Mouse (Mus musculus) midbrain, embryonic 10.5 days (tissue): ENCODE data around the gene A730061H03Rik. TPM values are rescaled to one million over a fixed set of nuclear protein-coding genes. Genes with fewer than 3 reads are reported as not detected.

Experiments
- DNase-seq: peaks from one replicate; pipeline ENCODE4 v3.0.0-alpha.2; 2017; ENCODE audit warnings: low spot score
- H3K27ac ChIP-seq: fragments of 300-500 bp; sonication (generic); replicated peaks from 2 replicates; pipeline ENCODE4 v1.5.1; 2016; ENCODE audit warnings: mild to moderate bottlenecking
- H3K27me3 ChIP-seq: fragments of 300-500 bp; sonication (generic); 2 replicates; pipeline ENCODE4 v1.6.1; 2016; ENCODE audit warnings: low read depth, mild to moderate bottlenecking; ENCODE audit not compliant: poor library complexity, severe bottlenecking
- H3K36me3 ChIP-seq: fragments of 300-500 bp; sonication (generic); 2 replicates; pipeline ENCODE4 v1.6.1; 2016; ENCODE audit warnings: mild to moderate bottlenecking, moderate library complexity
- H3K4me1 ChIP-seq: fragments of 300-500 bp; sonication (generic); 2 replicates; pipeline ENCODE4 v1.6.1; 2016
- H3K4me3 ChIP-seq: fragments of 300-500 bp; sonication (generic); 2 replicates; pipeline ENCODE4 v1.5.1; 2016; ENCODE audit warnings: mild to moderate bottlenecking, moderate library complexity
- H3K9me3 ChIP-seq: fragments of 300-500 bp; sonication (generic); replicated peaks from 2 replicates; pipeline ENCODE4 v1.6.1; 2016; ENCODE audit warnings: mild to moderate bottlenecking
- WGBS: fragments of 180-500 bp; shearing (Covaris S2); methylation state at CpG from one replicate; pipeline ENCODE4 v1.1.7; 2016; 5-methylcytosine and 5-hydroxymethylcytosine counted together
- polyA plus RNA-seq: library from polyadenylated mRNA; unstranded; fragments of >200 nt; fragmentation: Nextera tagmentation; extraction: Ambion mirVana; gene quantifications from 2 replicates; pipeline ENCODE4 v1.2.1, GENCODE M21; 2016

The A730061H03Rik gene
- polyA plus RNA-seq, 1 experiment from 2014 or later: 0.30 TPM

GRCm38 (mm10) chr14:55577871-55578667 lies 17.9 kb upstream of the A730061H03Rik start, which contains the start of gene Psme1:
Psme1 (plus strand) TSS chr14:55578123.
- H3K9me3 ChIP-seq: no peaks in the 10 kb centered on the region
- peaks cover 20% of the 10 kb centered on the region for H3K4me1 ChIP-seq
- peaks cover 27% of the 10 kb centered on the region for H3K36me3 ChIP-seq
- peak within 1 kb of the TSS; percentile 64 for H3K4me3 ChIP-seq
- H3K27me3 ChIP-seq: no peaks in the 10 kb centered on the region
- peak; percentile 82 for DNase-seq
- WGBS: 1% methylated on average over 32 of the region's 32 CpGs
- H3K27ac ChIP-seq: peak within 1 kb of the TSS; percentile 87

- H3K4me1 ChIP-seq: peaks cover 20% of the 10 kb centered on the region
- DNase-seq: no peak
- 87% methylated on average over 16 of the region's 16 CpGs for WGBS
- H3K27me3 ChIP-seq: no peaks in the 10 kb centered on the region
- H3K9me3 ChIP-seq: no peaks in the 10 kb centered on the region
- peaks cover 18% of the 10 kb centered on the region for H3K36me3 ChIP-seq
- 0 out of 2 replicates have a peak overlapping the region, but pooled peaks have one; percentile 33 for H3K27ac ChIP-seq
- H3K4me3 ChIP-seq: no peak overlapping the region
These were observed 16.2 kb upstream of the A730061H03Rik start for GRCm38 (mm10) chr14:55576376-55576775.

GRCm38 (mm10) chr14:55575711-55576110 lies 15.5 kb upstream of the A730061H03Rik start:
- no peaks in the 10 kb centered on the region for H3K9me3 ChIP-seq
- no peak for DNase-seq
- no peaks in the 10 kb centered on the region for H3K27me3 ChIP-seq
- no peak overlapping the region for H3K4me3 ChIP-seq
- peaks cover 20% of the 10 kb centered on the region for H3K4me1 ChIP-seq
- 84% methylated on average over 13 of the region's 13 CpGs for WGBS
- peaks cover 12% of the 10 kb centered on the region for H3K36me3 ChIP-seq
- 0 out of 2 replicates have a peak overlapping the region, but pooled peaks have one; percentile 28 for H3K27ac ChIP-seq

- Histone ChIP-seq H3K4me3 (no peak within 1 kb of the TSS), H3K9me3 (no peaks in the 10 kb centered on the region), H3K4me1 (peaks cover 20% of the 10 kb centered on the region), H3K27ac (0 out of 2 replicates have a peak within 1 kb of the TSS, but pooled peaks have one; percentile 33), H3K36me3 (peaks cover 7% of the 10 kb centered on the region), H3K27me3 (no peaks in the 10 kb centered on the region)
- 82% methylated on average over 8 of the region's 8 CpGs for WGBS
- DNase-seq: no peak
These were observed 15.1 kb upstream of the A730061H03Rik start, which contains the start of gene Fitm1 for GRCm38 (mm10) chr14:55575302-55575701. Fitm1 (plus strand) TSS chr14:55575617.

- Histone ChIP-seq H3K9me3 (no peaks in the 10 kb centered on the region), H3K4me1 (0 out of 2 replicates have a peak, but pooled peaks cover 4% of the 10 kb centered on the region)
- no peak for DNase-seq
These were observed 11.6 kb upstream of the A730061H03Rik start for GRCm38 (mm10) chr14:55571760-55572159.

GRCm38 (mm10) chr14:55570588-55570987 lies 10.4 kb upstream of the A730061H03Rik start:
- Histone ChIP-seq H3K27me3 (no peaks in the 10 kb centered on the region), H3K4me1 (0 out of 2 replicates have a peak, but pooled peaks cover 3% of the 10 kb centered on the region), H3K9me3 (no peaks in the 10 kb centered on the region), H3K4me3 (no peak overlapping the region), H3K27ac (no peak overlapping the region), H3K36me3 (peaks cover 46% of the 10 kb centered on the region)
- no peak for DNase-seq
- 92% methylated on average over 2 of the region's 2 CpGs for whole genome bisulfite sequencing

More at GRCm38 (mm10) chr14:55571760-55572159, 11.6 kb upstream of the A730061H03Rik start:
- H3K27me3 ChIP-seq: no peaks in the 10 kb centered on the region
- no peak overlapping the region for H3K27ac ChIP-seq
- H3K36me3 ChIP-seq: peaks cover 34% of the 10 kb centered on the region
- no peak overlapping the region for H3K4me3 ChIP-seq

- peaks cover 70% of the 10 kb centered on the region for H3K36me3 ChIP-seq
- H3K27me3 ChIP-seq: no peaks in the 10 kb centered on the region
- DNase-seq: no peak
- WGBS: 90% methylated on average over 3 of the region's 3 CpGs
- no peak overlapping the region for H3K4me3 ChIP-seq
- H3K9me3 ChIP-seq: no peaks in the 10 kb centered on the region
- H3K4me1 ChIP-seq: no peaks in the 10 kb centered on the region
- H3K27ac ChIP-seq: no peak overlapping the region
These were observed 7.3 kb upstream of the A730061H03Rik start for GRCm38 (mm10) chr14:55567496-55567895.

GRCm38 (mm10) chr14:55565748-55566147 lies 5.5 kb upstream of the A730061H03Rik start:
- H3K36me3 ChIP-seq: peaks cover 70% of the 10 kb centered on the region
- H3K27me3 ChIP-seq: no peaks in the 10 kb centered on the region
- 80% methylated on average over 3 of the region's 3 CpGs for WGBS

GRCm38 (mm10) chr14:55563249-55563648 lies 3.0 kb upstream of the A730061H03Rik start:
- peaks cover 51% of the 10 kb centered on the region for H3K36me3 ChIP-seq
- WGBS: 93% methylated on average over 11 of the region's 11 CpGs
- no peaks in the 10 kb centered on the region for H3K27me3 ChIP-seq
- DNase-seq: no peak
- no peak overlapping the region for H3K27ac ChIP-seq
- no peaks in the 10 kb centered on the region for H3K9me3 ChIP-seq
- peaks cover 20% of the 10 kb centered on the region for H3K4me1 ChIP-seq
- no peak overlapping the region for H3K4me3 ChIP-seq

More at GRCm38 (mm10) chr14:55565748-55566147, 5.5 kb upstream of the A730061H03Rik start:
- H3K4me3 ChIP-seq: no peak overlapping the region
- H3K9me3 ChIP-seq: no peaks in the 10 kb centered on the region
- H3K4me1 ChIP-seq: peaks cover 13% of the 10 kb centered on the region
- H3K27ac ChIP-seq: no peak overlapping the region
- no peak for DNase-seq

- Histone ChIP-seq H3K4me3 (0 out of 2 replicates have a peak overlapping the region, but pooled peaks have one; percentile 73), H3K9me3 (no peaks in the 10 kb centered on the region), H3K27me3 (no peaks in the 10 kb centered on the region), H3K4me1 (peaks cover 20% of the 10 kb centered on the region), H3K36me3 (peaks cover 37% of the 10 kb centered on the region), H3K27ac (no peak overlapping the region)
- DNase-seq: no peak
- WGBS: 87% methylated on average over 10 of the region's 10 CpGs
These were observed 1.7 kb upstream of the A730061H03Rik start for GRCm38 (mm10) chr14:55561860-55562259.

GRCm38 (mm10) chr14:55559799-55560201 lies 406 bp downstream of the A730061H03Rik start, which contains the start of gene Dcaf11:
Dcaf11 (plus strand) TSS chr14:55560006.
- H3K9me3 ChIP-seq: no peaks in the 10 kb centered on the region
- H3K27me3 ChIP-seq: no peaks in the 10 kb centered on the region
- peaks cover 20% of the 10 kb centered on the region for H3K4me1 ChIP-seq
- DNase-seq: peak; percentile 93
- peak within 1 kb of the TSS; percentile 94 for H3K27ac ChIP-seq
- peak within 1 kb of the TSS; percentile 73 for H3K4me3 ChIP-seq
- under 1% methylated on average over 27 of the region's 27 CpGs for WGBS
- H3K36me3 ChIP-seq: peaks cover 17% of the 10 kb centered on the region

- no peak for DNase-seq
- Histone ChIP-seq H3K4me3 (peak overlapping the region; percentile 73), H3K27ac (peak overlapping the region; percentile 94; the same call in 1 of the 2 replicates), H3K9me3 (no peaks in the 10 kb centered on the region), H3K4me1 (peaks cover 20% of the 10 kb centered on the region), H3K36me3 (peaks cover 8% of the 10 kb centered on the region), H3K27me3 (no peaks in the 10 kb centered on the region)
- 60% methylated on average over 6 of the region's 6 CpGs for WGBS
These were observed 1.3 kb downstream of the A730061H03Rik start for GRCm38 (mm10) chr14:55558740-55559448.
